Mouse (Mus musculus): ENCODE results near the gene Ubqln1.

- TF ChIP-seq ZNF384 (IDR thresholded peaks at IDR 0.05; ENCODE audit: low read depth, low read length) = peak; percentile 93
- TF ChIP-seq HCFC1 (IDR thresholded peaks at IDR 0.05; ENCODE audit: borderline replicate concordance, insufficient read depth, low read length) = no peak
- TF ChIP-seq CHD2 (IDR thresholded peaks at IDR 0.05; ENCODE audit: low read depth, low read length) = no peak
Observed at GRCm38 (mm10) chr13:58225694-58226093, 10.2 kb upstream of the Ubqln1 start.

Measured in ES-E14 (cell line).